Mouse (Mus musculus): ENCODE measurements at regions not wholly inside any gene's neighbourhood (a gene's known extent, or its start where the extent isn't known, plus 50 kb on each side); places are given as distances from the start of the nearest gene placed in this dataset.

- Histone ChIP-seq H3K36me3 (ENCODE audit: control insufficient read depth, insufficient read depth, low read length) (no peaks in the 10 kb centered on the region), H3K9me3 (replicated peaks; ENCODE audit: control insufficient read depth, low read length) (no peaks in the 10 kb centered on the region), H3K27me3 (ENCODE audit: control insufficient read depth, insufficient read depth, low read length) (no peaks in the 10 kb centered on the region), H3K4me1 (ENCODE audit: control insufficient read depth, insufficient read depth, low read length) (no peaks in the 10 kb centered on the region), H3K9ac (ENCODE audit: low read length) (no peak overlapping the region), H3K4me3 (replicated peaks; ENCODE audit: low read length) (no peak overlapping the region), H3K27ac (ENCODE audit: low read length) (no peak overlapping the region), H3K4me2 (ENCODE audit: low read depth, low read length) (no peak overlapping the region)
- WGBS = 58% methylated on average over 5 of the region's 5 CpGs
- no peak for ATAC-seq (ENCODE audit: insufficient read depth, low FRiP score)
Measured at GRCm38 (mm10) chr4:99597781-99598180, 58.3 kb upstream of the Foxd3 start.

- no peak overlapping the region for H3K27ac ChIP-seq (ENCODE audit: low read length)
- no peaks in the 10 kb centered on the region for H3K9me3 ChIP-seq (replicated peaks; ENCODE audit: control insufficient read depth, low read length)
- 44% methylated on average over 10 of the region's 10 CpGs for WGBS
- H3K4me3 ChIP-seq (replicated peaks; ENCODE audit: low read length) = no peak overlapping the region
- no peak for ATAC-seq (ENCODE audit: insufficient read depth, low FRiP score)
- no peak overlapping the region for H3K4me2 ChIP-seq (ENCODE audit: low read depth, low read length)
- no peaks in the 10 kb centered on the region for H3K36me3 ChIP-seq (ENCODE audit: control insufficient read depth, insufficient read depth, low read length)
- no peaks in the 10 kb centered on the region for H3K4me1 ChIP-seq (ENCODE audit: control insufficient read depth, insufficient read depth, low read length)
- H3K27me3 ChIP-seq (ENCODE audit: control insufficient read depth, insufficient read depth, low read length) = no peaks in the 10 kb centered on the region
- no peak overlapping the region for H3K9ac ChIP-seq (ENCODE audit: low read length)
Measured at GRCm38 (mm10) chr4:99600741-99601140, 55.4 kb upstream of the Foxd3 start.

- Histone ChIP-seq H3K4me2 (ENCODE audit: low read depth, low read length) (no peak overlapping the region), H3K9me3 (replicated peaks; ENCODE audit: control insufficient read depth, low read length) (no peaks in the 10 kb centered on the region), H3K27ac (ENCODE audit: low read length) (no peak overlapping the region), H3K4me3 (replicated peaks; ENCODE audit: low read length) (no peak overlapping the region), H3K4me1 (ENCODE audit: control insufficient read depth, insufficient read depth, low read length) (no peaks in the 10 kb centered on the region), H3K27me3 (ENCODE audit: control insufficient read depth, insufficient read depth, low read length) (no peaks in the 10 kb centered on the region), H3K36me3 (ENCODE audit: control insufficient read depth, insufficient read depth, low read length) (no peaks in the 10 kb centered on the region), H3K9ac (ENCODE audit: low read length) (no peak overlapping the region)
- 54% methylated on average over 6 of the region's 6 CpGs for WGBS
- ATAC-seq (ENCODE audit: insufficient read depth, low FRiP score) = no peak
Measured at GRCm38 (mm10) chr4:99601463-99601862, 54.6 kb upstream of the Foxd3 start.
